Mouse (Mus musculus): Measurements from ENCODE around the gene Mitf. TPM values are rescaled to one million over a fixed set of nuclear protein-coding genes. Genes with fewer than 3 reads are reported as not detected.

The Mitf gene
- polyA plus RNA-seq, 1 experiment: 6.0 TPM

- TF ChIP-seq CTCF (IDR thresholded peaks at IDR 0.05; ENCODE audit: extremely low read depth, insufficient read depth, low read length): no peak
- TF ChIP-seq POLR2A (IDR thresholded peaks at IDR 0.05; ENCODE audit: extremely low read depth, insufficient read depth, low read length): no peak
- Histone ChIP-seq H3K4me3 (ENCODE audit: insufficient read depth, low read length) (no peak overlapping the region), H3K27ac (ENCODE audit: insufficient read depth, low read length) (no peak overlapping the region), H3K4me1 (ENCODE audit: control insufficient read depth, insufficient read depth, low read length) (no peaks in the 10 kb centered on the region; the same call in 1 of the 2 replicates)
Observed at GRCm38 (mm10) chr6:97816806-97817205, 10.0 kb downstream of the Mitf start.

- TF ChIP-seq POLR2A (IDR thresholded peaks at IDR 0.05; ENCODE audit: extremely low read depth, insufficient read depth, low read length) (no peak), CTCF (IDR thresholded peaks at IDR 0.05; ENCODE audit: extremely low read depth, insufficient read depth, low read length) (no peak)
- Histone ChIP-seq H3K4me1 (ENCODE audit: control insufficient read depth, insufficient read depth, low read length) (no peaks in the 10 kb centered on the region; the same call in 1 of the 2 replicates), H3K4me3 (ENCODE audit: insufficient read depth, low read length) (no peak overlapping the region), H3K27ac (ENCODE audit: insufficient read depth, low read length) (no peak overlapping the region)
Observed at GRCm38 (mm10) chr6:97818128-97818527, 11.3 kb downstream of the Mitf start.

GRCm38 (mm10) chr6:97818948-97819347 is 12.1 kb downstream of the Mitf start:
- TF ChIP-seq CTCF (IDR thresholded peaks at IDR 0.05; ENCODE audit: extremely low read depth, insufficient read depth, low read length): no peak
- TF ChIP-seq POLR2A (IDR thresholded peaks at IDR 0.05; ENCODE audit: extremely low read depth, insufficient read depth, low read length): no peak
- Histone ChIP-seq H3K4me3 (ENCODE audit: insufficient read depth, low read length) (no peak overlapping the region), H3K4me1 (ENCODE audit: control insufficient read depth, insufficient read depth, low read length) (no peaks in the 10 kb centered on the region; the same call in 1 of the 2 replicates), H3K27ac (ENCODE audit: insufficient read depth, low read length) (no peak overlapping the region)

GRCm38 (mm10) chr6:97820505-97820904 is 13.7 kb downstream of the Mitf start:
- H3K27ac ChIP-seq (ENCODE audit: insufficient read depth, low read length): no peak overlapping the region
- H3K4me3 ChIP-seq (ENCODE audit: insufficient read depth, low read length): no peak overlapping the region
- no peak for TF ChIP-seq CTCF (IDR thresholded peaks at IDR 0.05; ENCODE audit: extremely low read depth, insufficient read depth, low read length)
- TF ChIP-seq POLR2A (IDR thresholded peaks at IDR 0.05; ENCODE audit: extremely low read depth, insufficient read depth, low read length): no peak
- H3K4me1 ChIP-seq (ENCODE audit: control insufficient read depth, insufficient read depth, low read length): no peaks in the 10 kb centered on the region

- Histone ChIP-seq H3K4me1 (ENCODE audit: control insufficient read depth, insufficient read depth, low read length) (no peaks in the 10 kb centered on the region), H3K27ac (ENCODE audit: insufficient read depth, low read length) (no peak overlapping the region), H3K4me3 (ENCODE audit: insufficient read depth, low read length) (no peak overlapping the region)
- TF ChIP-seq POLR2A (IDR thresholded peaks at IDR 0.05; ENCODE audit: extremely low read depth, insufficient read depth, low read length): no peak
- no peak for TF ChIP-seq CTCF (IDR thresholded peaks at IDR 0.05; ENCODE audit: extremely low read depth, insufficient read depth, low read length)
Observed at GRCm38 (mm10) chr6:97821811-97822210, 15.0 kb downstream of the Mitf start.

GRCm38 (mm10) chr6:97826642-97827275 is 19.9 kb downstream of the Mitf start:
- TF ChIP-seq POLR2A (IDR thresholded peaks at IDR 0.05; ENCODE audit: extremely low read depth, insufficient read depth, low read length) (no peak), CTCF (IDR thresholded peaks at IDR 0.05; ENCODE audit: extremely low read depth, insufficient read depth, low read length) (no peak)
- Histone ChIP-seq H3K4me1 (ENCODE audit: control insufficient read depth, insufficient read depth, low read length) (no peaks in the 10 kb centered on the region), H3K4me3 (ENCODE audit: insufficient read depth, low read length) (no peak overlapping the region), H3K27ac (ENCODE audit: insufficient read depth, low read length) (no peak overlapping the region)

GRCm38 (mm10) chr6:97828021-97828420 is 21.2 kb downstream of the Mitf start:
- no peak overlapping the region for H3K27ac ChIP-seq (ENCODE audit: insufficient read depth, low read length)
- no peak for TF ChIP-seq CTCF (IDR thresholded peaks at IDR 0.05; ENCODE audit: extremely low read depth, insufficient read depth, low read length)
- no peak for TF ChIP-seq POLR2A (IDR thresholded peaks at IDR 0.05; ENCODE audit: extremely low read depth, insufficient read depth, low read length)
- no peaks in the 10 kb centered on the region for H3K4me1 ChIP-seq (ENCODE audit: control insufficient read depth, insufficient read depth, low read length)
- no peak overlapping the region for H3K4me3 ChIP-seq (ENCODE audit: insufficient read depth, low read length)

GRCm38 (mm10) chr6:97828822-97829719 is 22.2 kb downstream of the Mitf start:
- TF ChIP-seq POLR2A (IDR thresholded peaks at IDR 0.05; ENCODE audit: extremely low read depth, insufficient read depth, low read length) (no peak), CTCF (IDR thresholded peaks at IDR 0.05; ENCODE audit: extremely low read depth, insufficient read depth, low read length) (no peak)
- Histone ChIP-seq H3K4me1 (ENCODE audit: control insufficient read depth, insufficient read depth, low read length) (no peaks in the 10 kb centered on the region), H3K4me3 (ENCODE audit: insufficient read depth, low read length) (no peak overlapping the region), H3K27ac (ENCODE audit: insufficient read depth, low read length) (no peak overlapping the region)

- Histone ChIP-seq H3K4me3 (ENCODE audit: insufficient read depth, low read length) (no peak overlapping the region), H3K27ac (ENCODE audit: insufficient read depth, low read length) (no peak overlapping the region), H3K4me1 (ENCODE audit: control insufficient read depth, insufficient read depth, low read length) (no peaks in the 10 kb centered on the region)
- no peak for TF ChIP-seq CTCF (IDR thresholded peaks at IDR 0.05; ENCODE audit: extremely low read depth, insufficient read depth, low read length)
- TF ChIP-seq POLR2A (IDR thresholded peaks at IDR 0.05; ENCODE audit: extremely low read depth, insufficient read depth, low read length): no peak
Observed at GRCm38 (mm10) chr6:97832501-97832900, 25.6 kb downstream of the Mitf start.

Measured in cortical plate, adult 2 months (tissue).